Mouse (Mus musculus) frontal cortex, postnatal 25 days (tissue): ENCODE measurements around the gene Hps1.

Source experiments
- DNase-seq, 2 experiments: peaks; one replicate each; pipeline ENCODE4 v3.0.0; 2022; ENCODE audit warnings: low spot score in 2 of 2

Hps1 gene

DNA sequence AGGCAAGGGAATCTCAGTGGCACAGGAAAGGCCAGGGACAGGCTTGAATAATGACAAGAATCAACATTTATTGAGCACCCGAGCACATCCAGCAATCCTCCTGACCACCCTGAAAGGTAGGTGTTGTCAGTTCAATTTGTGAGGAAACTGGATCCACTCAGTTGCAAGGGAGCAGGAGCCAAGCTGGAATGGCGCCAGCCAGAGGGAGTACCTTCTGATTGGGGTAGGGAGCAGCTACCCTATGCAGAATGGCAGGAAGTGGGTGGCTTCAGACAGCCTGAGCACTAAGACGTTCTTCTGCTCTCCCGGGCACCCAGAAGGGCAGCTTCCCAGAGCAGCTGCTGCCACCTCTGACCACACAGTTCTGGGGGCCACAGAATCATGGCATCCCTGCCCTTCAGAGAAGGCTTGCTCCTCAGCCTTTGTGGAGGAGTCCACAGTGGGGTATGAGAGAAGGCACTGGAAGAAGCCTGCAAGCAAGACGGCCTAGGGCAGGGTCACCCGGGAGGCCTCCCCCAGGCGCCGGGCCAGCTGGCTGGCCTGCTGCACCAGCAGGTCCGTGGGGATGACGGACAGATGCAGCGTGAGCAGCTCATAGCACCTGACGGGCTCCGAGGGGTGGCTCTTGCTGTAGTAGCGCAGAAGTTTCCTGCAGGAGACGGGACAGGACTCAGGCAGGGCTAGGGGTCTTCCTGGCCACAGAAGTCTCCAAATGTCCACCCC is 24.5 kb downstream of the Hps1 start:
- DNase-seq = no peak

- no peak for DNase-seq
These were observed 26.4 kb downstream of the Hps1 start for GRCm38 (mm10) chr19:42753141-42753917.

DNA sequence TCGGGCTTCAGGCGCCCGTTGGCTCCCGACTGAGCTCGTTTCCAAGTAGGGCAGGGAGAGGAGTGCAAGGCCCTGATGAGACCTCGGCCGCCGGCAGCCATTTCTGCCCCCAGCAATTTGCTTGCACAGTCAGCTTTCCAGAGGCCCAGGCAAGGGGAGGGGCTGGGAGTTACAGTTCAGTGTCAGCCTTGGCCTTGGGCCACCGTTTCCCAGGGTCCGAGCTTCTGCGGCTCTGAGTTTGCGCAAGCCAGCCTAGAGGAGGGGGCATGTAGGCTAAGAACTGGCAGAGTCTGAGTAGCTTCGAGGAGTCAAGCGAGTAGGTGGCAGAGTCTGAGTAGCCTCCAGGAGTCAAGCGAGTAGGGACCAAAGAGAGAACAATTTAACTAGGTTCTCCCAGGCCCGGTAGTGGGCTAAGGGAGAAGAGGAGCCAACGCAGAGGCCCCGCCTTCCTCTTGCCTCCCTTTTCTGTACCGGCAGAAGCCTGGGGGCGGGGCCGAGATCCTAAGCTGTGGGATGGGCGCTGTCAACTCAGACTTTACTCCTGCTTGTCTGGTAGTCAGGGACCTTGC is 27.3 kb downstream of the Hps1 start, which contains the start of gene Pyroxd2:
Gene Pyroxd2, minus strand, starts transcription at position 413 of the 569 bp plus-strand sequence.
- DNase-seq = peak; percentile 29 to 31

GRCm38 (mm10) chr19:42750196-42750595 is 29.6 kb downstream of the Hps1 start:
- no peak for DNase-seq

- DNase-seq = no peak
These were observed 33.1 kb downstream of the Hps1 start for GRCm38 (mm10) chr19:42746702-42747101.

GRCm38 (mm10) chr19:42745869-42746224 is 33.9 kb downstream of the Hps1 start:
- DNase-seq = no peak

DNA sequence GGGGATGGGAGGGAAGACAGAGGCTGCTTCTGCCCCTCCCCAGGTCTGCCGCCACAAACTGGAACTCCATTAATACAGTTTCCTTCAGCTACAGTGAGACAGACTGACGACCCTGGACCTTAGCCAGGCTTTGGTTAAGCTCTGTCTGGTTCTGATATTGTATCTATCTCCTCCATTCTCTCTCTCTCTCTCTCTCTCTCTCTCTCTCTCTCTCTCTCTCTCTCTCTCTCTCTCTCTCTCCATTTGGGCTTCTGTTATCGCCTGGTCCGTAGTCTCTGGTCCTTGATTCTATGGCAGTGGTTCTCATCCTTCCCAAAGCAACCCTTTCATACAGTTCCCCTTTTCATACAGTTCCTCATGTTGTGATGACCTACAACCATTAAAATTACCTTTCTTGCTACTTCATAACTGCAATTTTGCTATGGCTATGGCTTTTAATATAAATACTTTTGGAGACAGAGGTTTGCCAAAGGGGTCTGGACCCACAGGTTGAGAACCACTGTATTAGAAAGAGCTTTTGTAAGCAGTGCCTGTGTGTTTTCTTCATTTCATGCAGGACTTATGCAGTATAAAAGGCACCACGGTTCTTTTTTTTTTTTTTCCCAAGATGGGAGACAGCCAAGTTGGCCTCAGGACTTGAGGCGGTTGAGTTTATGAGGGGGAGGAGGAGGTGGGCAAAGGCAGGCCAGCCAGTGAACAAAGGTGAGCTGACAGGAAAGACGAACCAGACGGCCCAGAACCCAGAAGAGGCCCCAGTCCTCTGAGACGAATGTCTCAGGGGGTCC is 34.5 kb downstream of the Hps1 start:
- no peak for DNase-seq

DNA sequence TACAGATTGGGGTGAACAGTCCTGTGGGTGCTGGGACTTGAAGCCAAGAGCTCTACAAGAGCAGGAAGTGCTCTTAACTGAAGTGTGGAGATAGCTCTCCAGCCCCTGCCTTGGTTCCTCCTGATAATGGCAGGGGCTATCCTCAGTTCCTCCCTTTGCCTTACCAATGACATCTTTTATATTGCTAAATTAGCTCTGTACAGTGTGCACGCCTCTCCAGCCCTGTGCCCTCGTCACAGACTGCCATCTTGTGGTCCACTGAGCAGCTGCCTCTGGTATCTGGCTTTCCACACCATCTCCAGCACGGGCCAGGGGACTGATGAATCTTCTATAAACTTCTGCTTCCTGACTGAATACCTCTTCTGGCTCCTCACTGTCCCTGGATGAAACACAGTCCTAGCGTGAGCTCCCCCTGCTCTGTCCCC is 35.6 kb downstream of the Hps1 start:
- peak; percentile 35 to 61 for DNase-seq

GRCm38 (mm10) chr19:42743261-42743660 is 36.5 kb downstream of the Hps1 start:
- no peak for DNase-seq

DNA sequence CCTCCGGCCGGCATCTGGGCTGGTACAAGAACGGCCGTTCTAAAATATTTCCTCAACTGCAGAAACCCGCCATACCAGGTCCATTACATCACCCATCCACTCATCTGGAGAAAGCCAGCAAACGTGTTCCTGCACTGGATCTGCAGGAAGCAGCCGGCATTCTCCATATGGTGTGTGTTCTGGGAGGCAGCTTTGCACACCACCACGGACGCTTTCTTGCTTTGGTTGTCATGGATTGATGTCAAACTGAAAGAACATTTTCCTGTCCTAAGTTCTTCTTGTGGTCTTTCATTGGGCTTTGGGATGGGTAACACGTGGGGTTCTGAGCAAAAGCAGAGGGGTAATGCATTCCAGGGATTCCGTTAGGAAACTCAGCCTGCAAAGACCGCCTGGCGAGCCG is 37.9 kb downstream of the Hps1 start:
- no peak for DNase-seq

DNA sequence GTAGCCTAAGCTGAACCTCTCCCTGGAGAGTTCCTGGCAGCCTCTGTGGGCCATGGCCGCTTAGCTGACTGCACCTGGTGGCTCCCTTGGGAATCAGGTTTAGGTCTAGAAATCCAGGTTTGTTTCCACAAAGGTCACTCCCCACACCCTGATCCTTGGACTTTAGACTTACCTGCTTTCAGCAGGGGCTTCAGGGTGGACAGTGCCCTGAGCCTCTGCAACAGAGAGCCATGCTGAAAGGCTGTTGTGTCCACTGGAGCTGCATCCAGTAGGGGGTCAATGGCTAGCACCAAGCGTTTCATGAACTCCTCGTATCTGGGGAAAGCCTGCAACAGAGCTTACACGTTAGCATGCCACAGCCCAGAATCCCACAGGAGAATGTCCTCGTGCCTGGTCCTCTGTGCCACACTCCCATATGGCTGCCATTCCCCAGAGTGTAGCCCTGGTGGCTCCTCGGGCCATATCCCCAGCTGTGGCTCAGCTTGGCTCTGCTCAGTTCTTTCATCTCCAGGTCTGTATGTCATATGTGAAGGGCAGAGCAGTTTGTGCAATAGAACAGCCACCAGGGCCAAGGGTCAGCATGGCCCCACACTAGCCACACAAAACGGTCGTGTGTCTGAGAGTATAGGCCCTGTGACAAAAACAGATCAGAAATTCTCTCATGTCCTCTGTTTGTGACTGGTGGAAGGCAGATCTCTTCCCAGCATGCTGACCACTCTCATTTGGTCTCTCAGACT is 39.4 kb downstream of the Hps1 start:
- no peak for DNase-seq

GRCm38 (mm10) chr19:42739734-42740133 is 40.0 kb downstream of the Hps1 start:
- no peak for DNase-seq

DNA sequence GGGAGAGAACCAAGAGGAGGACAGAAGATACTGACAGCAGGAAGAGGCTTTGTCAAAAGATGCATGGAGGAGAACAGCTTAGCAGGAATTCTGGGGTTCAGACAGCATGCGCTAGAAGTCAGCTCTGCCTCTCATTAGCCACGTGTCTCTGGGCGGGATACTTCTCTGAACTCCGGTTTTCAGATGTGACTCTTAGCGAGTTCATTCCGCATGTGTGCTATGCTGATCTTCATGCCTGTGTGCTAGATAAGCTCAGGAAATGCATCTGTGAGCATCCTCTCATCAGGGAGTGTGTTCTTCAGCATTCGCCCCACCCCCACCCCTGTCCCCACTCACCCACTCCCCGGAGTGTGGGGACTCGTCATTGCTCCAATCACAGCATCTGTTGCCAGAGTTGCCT is 42.0 kb downstream of the Hps1 start:
- DNase-seq = no peak

- no peak for DNase-seq
These were observed 44.8 kb downstream of the Hps1 start for GRCm38 (mm10) chr19:42734982-42735381.

GRCm38 (mm10) chr19:42727424-42727823 is 52.4 kb downstream of the Hps1 start:
- no peak for DNase-seq

DNA sequence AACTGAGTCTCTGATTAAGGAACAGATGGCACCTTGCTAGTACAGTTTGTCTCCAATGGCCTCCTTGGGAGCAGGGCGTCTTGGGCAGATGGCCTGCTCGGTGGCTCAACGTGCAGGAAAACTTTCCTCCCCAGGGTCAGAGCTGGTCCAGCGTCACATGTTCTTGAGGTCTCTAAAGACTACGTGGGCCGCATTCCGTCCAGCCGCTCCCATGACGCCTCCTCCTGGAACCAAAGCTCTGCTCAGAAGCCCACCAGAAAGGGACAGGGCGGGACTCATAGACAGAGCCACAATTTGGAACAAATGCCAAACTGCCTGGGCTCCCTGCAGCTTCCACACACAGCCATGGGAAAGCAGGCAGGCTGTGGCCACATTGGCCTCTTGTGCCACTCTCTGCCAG is 53.0 kb downstream of the Hps1 start:
- DNase-seq = no peak

GRCm38 (mm10) chr19:42725973-42726350 is 53.8 kb downstream of the Hps1 start:
- no peak for DNase-seq

DNA sequence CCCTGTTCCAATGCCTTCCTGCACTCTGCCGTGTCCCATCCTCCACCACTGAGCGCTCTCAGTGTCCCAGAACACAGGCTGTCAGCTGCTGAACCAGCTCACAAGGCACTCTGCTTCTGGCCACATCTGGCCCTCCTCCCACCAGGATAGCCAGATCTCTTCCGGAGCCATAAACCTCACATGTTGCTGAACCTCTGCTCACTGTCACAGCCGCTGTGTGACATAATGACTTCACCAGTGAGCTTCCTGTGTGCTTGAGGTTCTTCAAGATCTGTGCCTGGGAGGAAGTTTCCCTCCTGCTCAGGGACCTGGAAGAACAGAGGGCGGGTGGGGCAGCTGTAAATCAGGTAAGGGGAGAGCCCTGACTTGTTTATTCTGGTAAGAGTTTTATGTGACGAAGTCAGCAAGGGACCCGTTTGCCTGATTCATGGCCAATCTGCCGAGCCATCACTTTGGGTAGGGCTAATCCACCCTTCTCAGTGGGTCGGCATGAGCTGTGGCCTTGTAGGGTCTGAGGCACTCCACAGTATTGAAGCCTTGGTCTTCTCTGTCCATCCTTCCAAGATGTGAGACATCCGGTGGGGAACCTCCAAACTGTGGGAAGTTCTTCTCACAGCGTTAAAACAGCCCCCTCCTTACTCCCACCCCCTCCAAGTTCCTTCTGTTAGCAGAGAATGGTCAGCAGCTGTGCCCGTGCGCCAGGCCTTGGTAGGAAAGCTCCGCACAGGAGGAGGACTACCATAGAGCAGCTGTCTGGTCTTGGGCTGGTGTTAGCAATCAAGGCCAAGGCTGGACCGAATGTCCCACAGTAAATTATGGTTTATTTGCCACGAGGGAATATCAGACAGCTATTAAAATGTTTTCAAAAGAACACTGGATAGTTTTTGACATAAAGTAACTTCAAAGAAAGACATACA is 54.5 kb downstream of the Hps1 start:
- DNase-seq = no peak

- DNase-seq = no peak
These were observed 56.5 kb downstream of the Hps1 start for GRCm38 (mm10) chr19:42723302-42723701.

DNA sequence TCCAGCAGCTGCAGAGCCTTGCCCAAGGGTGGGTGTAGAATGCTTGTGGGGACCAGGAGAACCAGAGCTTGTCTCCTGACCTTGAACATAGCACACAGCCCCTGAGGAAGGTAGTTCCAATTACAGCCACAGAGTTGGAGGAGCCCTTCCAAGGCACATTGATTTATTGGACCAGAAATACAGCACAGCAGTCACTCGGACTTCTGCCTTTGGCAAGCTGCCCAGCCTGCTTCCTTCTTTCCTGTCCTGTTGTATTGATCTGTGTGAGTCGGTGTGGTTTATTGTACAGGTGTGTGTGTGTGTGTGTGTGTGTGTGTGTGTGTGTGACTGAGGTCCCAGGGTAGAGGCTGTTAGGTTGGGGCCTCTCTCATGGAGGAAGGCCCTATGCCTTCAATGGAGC is 57.3 kb downstream of the Hps1 start:
- no peak for DNase-seq
